Mouse (Mus musculus): ENCODE measurements around the gene Chpf. TPM values are rescaled to one million over a fixed set of nuclear protein-coding genes. Genes with fewer than 3 reads are reported as not detected.

The Chpf gene
- total RNA-seq, 1 experiment from 2014 or later = 0.10 TPM

GRCm38 (mm10) chr1:75476441-75476840 is 2.7 kb downstream of the Chpf start:
- no peak for ATAC-seq (replicated peaks in 1 of 2; ENCODE audit: insufficient read depth in 1 of 2, low FRiP score in 2 of 2, low TSS enrichment in 1 of 2, low read depth in 1 of 2, poor library complexity in 2 of 2, severe bottlenecking in 2 of 2)

- ATAC-seq (replicated peaks in 1 of 2; ENCODE audit: insufficient read depth in 1 of 2, low FRiP score in 2 of 2, low TSS enrichment in 1 of 2, low read depth in 1 of 2, poor library complexity in 2 of 2, severe bottlenecking in 2 of 2) = no peak
Measured at GRCm38 (mm10) chr1:75469287-75469825, 9.8 kb downstream of the Chpf start.

GRCm38 (mm10) chr1:75467215-75467927 is 11.7 kb downstream of the Chpf start:
- peak; percentile 62 to 71 for ATAC-seq (replicated peaks in 1 of 2; ENCODE audit: insufficient read depth in 1 of 2, low FRiP score in 2 of 2, low TSS enrichment in 1 of 2, low read depth in 1 of 2, poor library complexity in 2 of 2, severe bottlenecking in 2 of 2)

GRCm38 (mm10) chr1:75463652-75464204 is 15.4 kb downstream of the Chpf start:
- ATAC-seq (replicated peaks in 1 of 2; ENCODE audit: insufficient read depth in 1 of 2, low FRiP score in 2 of 2, low TSS enrichment in 1 of 2, low read depth in 1 of 2, poor library complexity in 2 of 2, severe bottlenecking in 2 of 2) = no peak

- no peak for ATAC-seq (replicated peaks in 1 of 2; ENCODE audit: insufficient read depth in 1 of 2, low FRiP score in 2 of 2, low TSS enrichment in 1 of 2, low read depth in 1 of 2, poor library complexity in 2 of 2, severe bottlenecking in 2 of 2)
Measured at GRCm38 (mm10) chr1:75462636-75463035, 16.5 kb downstream of the Chpf start.

GRCm38 (mm10) chr1:75460297-75460696 is 18.8 kb downstream of the Chpf start:
- no peak for ATAC-seq (replicated peaks in 1 of 2; ENCODE audit: insufficient read depth in 1 of 2, low FRiP score in 2 of 2, low TSS enrichment in 1 of 2, low read depth in 1 of 2, poor library complexity in 2 of 2, severe bottlenecking in 2 of 2)

GRCm38 (mm10) chr1:75458789-75459684 is 20.1 kb downstream of the Chpf start:
- no peak for ATAC-seq (replicated peaks in 1 of 2; ENCODE audit: insufficient read depth in 1 of 2, low FRiP score in 2 of 2, low TSS enrichment in 1 of 2, low read depth in 1 of 2, poor library complexity in 2 of 2, severe bottlenecking in 2 of 2)

- ATAC-seq (replicated peaks in 1 of 2; ENCODE audit: insufficient read depth in 1 of 2, low FRiP score in 2 of 2, low TSS enrichment in 1 of 2, low read depth in 1 of 2, poor library complexity in 2 of 2, severe bottlenecking in 2 of 2) = peak in 1 of 2 experiments; percentile 41; a peak in 1 of 4 replicates
Measured at GRCm38 (mm10) chr1:75458025-75458788, 20.9 kb downstream of the Chpf start.

GRCm38 (mm10) chr1:75457710-75458024 is 21.4 kb downstream of the Chpf start:
- ATAC-seq (replicated peaks in 1 of 2; ENCODE audit: insufficient read depth in 1 of 2, low FRiP score in 2 of 2, low TSS enrichment in 1 of 2, low read depth in 1 of 2, poor library complexity in 2 of 2, severe bottlenecking in 2 of 2) = no peak

- no peak for ATAC-seq (replicated peaks in 1 of 2; ENCODE audit: insufficient read depth in 1 of 2, low FRiP score in 2 of 2, low TSS enrichment in 1 of 2, low read depth in 1 of 2, poor library complexity in 2 of 2, severe bottlenecking in 2 of 2)
Measured at GRCm38 (mm10) chr1:75456746-75457564, 22.2 kb downstream of the Chpf start.

GRCm38 (mm10) chr1:75455948-75456347 is 23.2 kb downstream of the Chpf start:
- ATAC-seq (replicated peaks in 1 of 2; ENCODE audit: insufficient read depth in 1 of 2, low FRiP score in 2 of 2, low TSS enrichment in 1 of 2, low read depth in 1 of 2, poor library complexity in 2 of 2, severe bottlenecking in 2 of 2) = no peak

- ATAC-seq (replicated peaks in 1 of 2; ENCODE audit: insufficient read depth in 1 of 2, low FRiP score in 2 of 2, low TSS enrichment in 1 of 2, low read depth in 1 of 2, poor library complexity in 2 of 2, severe bottlenecking in 2 of 2) = no peak
Measured at GRCm38 (mm10) chr1:75455433-75455832, 23.7 kb downstream of the Chpf start.

- ATAC-seq (replicated peaks in 1 of 2; ENCODE audit: insufficient read depth in 1 of 2, low FRiP score in 2 of 2, low TSS enrichment in 1 of 2, low read depth in 1 of 2, poor library complexity in 2 of 2, severe bottlenecking in 2 of 2) = no peak
Measured at GRCm38 (mm10) chr1:75451900-75452299, 27.2 kb downstream of the Chpf start.

GRCm38 (mm10) chr1:75450314-75451005 is 28.6 kb downstream of the Chpf start, which contains the start of gene Asic4:
Gene Asic4 (plus strand): TSS chr1:75450436.
- peak; percentile 9 to 43; a peak in 2 of 4 replicates for ATAC-seq (replicated peaks in 1 of 2; ENCODE audit: insufficient read depth in 1 of 2, low FRiP score in 2 of 2, low TSS enrichment in 1 of 2, low read depth in 1 of 2, poor library complexity in 2 of 2, severe bottlenecking in 2 of 2)

- no peak for ATAC-seq (replicated peaks in 1 of 2; ENCODE audit: insufficient read depth in 1 of 2, low FRiP score in 2 of 2, low TSS enrichment in 1 of 2, low read depth in 1 of 2, poor library complexity in 2 of 2, severe bottlenecking in 2 of 2)
Measured at GRCm38 (mm10) chr1:75449377-75450135, 29.6 kb downstream of the Chpf start.
